Mouse (Mus musculus) forebrain, embryonic 15.5 days (tissue): ENCODE data around the gene Ngly1. TPM values are rescaled to one million over a fixed set of nuclear protein-coding genes. Genes with fewer than 3 reads are reported as not detected.
"Not testable (repeated sequence)": the region's sequence is repeated elsewhere in the genome, so short reads cannot be mapped to it uniquely, and the experiment has no call there.

ENCODE experiments used
- ATAC-seq: fragments of 200-750 bp; cut with Nextera tagmentation; replicated peaks from 2 replicates; pipeline ENCODE4 v1.8.0; 2017; ENCODE audit warnings: mild to moderate bottlenecking, moderate TSS enrichment, moderate library complexity
- H3K27ac ChIP-seq: fragments of 300-500 bp; sonication (generic); replicated peaks from 2 replicates; pipeline ENCODE4 v1.5.1; 2015; ENCODE audit warnings: mild to moderate bottlenecking, inconsistent platforms
- H3K27me3 ChIP-seq: fragments of 300-500 bp; sonication (generic); 2 replicates; pipeline ENCODE4 v1.6.1; 2015; ENCODE audit warnings: inconsistent platforms
- H3K36me3 ChIP-seq: fragments of 300-500 bp; sonication (generic); 2 replicates; pipeline ENCODE4 v1.6.1; 2015; ENCODE audit warnings: mild to moderate bottlenecking, inconsistent platforms
- H3K4me1 ChIP-seq: fragments of 300-500 bp; sonication (generic); 2 replicates; pipeline ENCODE4 v1.6.1; 2015; ENCODE audit warnings: inconsistent platforms
- H3K4me2 ChIP-seq: fragments of 300-500 bp; sonication (generic); replicated peaks from 2 replicates; pipeline ENCODE4 v1.6.1; 2015; ENCODE audit warnings: mild to moderate bottlenecking, inconsistent platforms
- H3K4me3 ChIP-seq: fragments of 300-500 bp; sonication (generic); 2 replicates; pipeline ENCODE4 v1.5.1; 2015; ENCODE audit warnings: mild to moderate bottlenecking, inconsistent platforms
- H3K9ac ChIP-seq: fragments of 300-500 bp; sonication (generic); replicated peaks from 2 replicates; pipeline ENCODE4 v1.6.1; 2015; ENCODE audit warnings: mild to moderate bottlenecking, inconsistent platforms
- H3K9me3 ChIP-seq: fragments of 300-500 bp; sonication (generic); 2 replicates; pipeline ENCODE4 v1.6.1; 2016; ENCODE audit warnings: inconsistent platforms
- WGBS: fragments of 180-500 bp; shearing (Covaris S2); methylation state at CpG from one replicate; pipeline ENCODE4 v1.1.7; 2015; ENCODE audit warnings: mixed read lengths; 5-methylcytosine and 5-hydroxymethylcytosine counted together
- polyA plus RNA-seq: library from polyadenylated mRNA; unstranded; fragments of >200 nt; fragmentation: Nextera tagmentation; extraction: Ambion mirVana; gene quantifications from 2 replicates; pipeline ENCODE4 v1.2.1, GENCODE M21; 2015

Gene Ngly1
- polyA plus RNA-seq, 1 experiment from 2014 or later: 26.4 TPM

DNA sequence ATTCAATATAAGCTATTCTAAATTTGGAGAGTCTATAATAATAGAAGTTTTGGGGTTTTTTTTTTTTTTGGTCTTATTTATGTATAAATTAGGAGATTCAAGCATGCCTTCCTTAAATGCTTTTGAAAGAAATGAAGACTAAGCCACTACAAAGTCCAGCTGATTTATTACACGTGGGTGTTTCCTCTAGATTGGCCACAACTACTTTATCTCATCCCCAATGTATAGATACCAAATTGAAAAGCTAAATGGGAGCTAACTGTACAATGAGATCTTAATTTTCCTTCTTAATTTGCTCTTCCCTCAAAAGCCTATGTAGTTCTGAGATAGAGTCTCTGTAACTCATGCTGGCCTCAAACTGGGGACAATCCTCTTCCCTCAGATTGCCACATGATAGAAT lies 63.5 kb downstream of the Ngly1 start:
- H3K9me3 ChIP-seq: no peaks in the 10 kb centered on the region
- no peak overlapping the region for H3K9ac ChIP-seq
- no peak overlapping the region for H3K4me2 ChIP-seq
- no peak overlapping the region for H3K4me3 ChIP-seq
- 59% methylated on average over 1 of the region's 1 CpGs for WGBS
- H3K27ac ChIP-seq: no peak overlapping the region
- H3K4me1 ChIP-seq: peaks cover 7% of the 10 kb centered on the region; the same call in 1 of the 2 replicates
- no peaks in the 10 kb centered on the region for H3K27me3 ChIP-seq
- no peak for ATAC-seq
- H3K36me3 ChIP-seq: no peaks in the 10 kb centered on the region

DNA sequence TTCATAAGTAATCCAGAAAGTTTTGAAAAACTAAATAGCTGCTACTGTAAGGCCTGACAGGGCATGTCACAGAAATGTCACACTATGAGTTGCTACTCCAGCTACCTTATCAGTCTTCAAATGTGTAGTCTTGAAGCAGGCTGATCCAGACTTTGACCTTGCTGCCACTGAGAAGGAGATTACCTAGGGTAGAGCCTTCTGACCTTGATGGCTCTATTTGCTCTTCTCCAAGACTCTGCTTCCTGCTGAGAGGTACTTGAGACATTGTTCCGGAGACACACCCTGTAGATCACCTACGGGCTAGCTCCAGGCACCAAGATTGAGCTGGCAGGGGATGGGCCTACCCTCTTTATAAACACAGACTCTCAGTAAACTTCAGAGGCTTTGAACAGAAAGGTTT lies 64.0 kb downstream of the Ngly1 start:
- not testable (repeated sequence) for H3K36me3 ChIP-seq, H3K9ac ChIP-seq, H3K4me1 ChIP-seq, ATAC-seq, H3K4me2 ChIP-seq, H3K27ac ChIP-seq, H3K9me3 ChIP-seq, H3K27me3 ChIP-seq, H3K4me3 ChIP-seq
- WGBS: 87% methylated on average over 2 of the region's 2 CpGs

DNA sequence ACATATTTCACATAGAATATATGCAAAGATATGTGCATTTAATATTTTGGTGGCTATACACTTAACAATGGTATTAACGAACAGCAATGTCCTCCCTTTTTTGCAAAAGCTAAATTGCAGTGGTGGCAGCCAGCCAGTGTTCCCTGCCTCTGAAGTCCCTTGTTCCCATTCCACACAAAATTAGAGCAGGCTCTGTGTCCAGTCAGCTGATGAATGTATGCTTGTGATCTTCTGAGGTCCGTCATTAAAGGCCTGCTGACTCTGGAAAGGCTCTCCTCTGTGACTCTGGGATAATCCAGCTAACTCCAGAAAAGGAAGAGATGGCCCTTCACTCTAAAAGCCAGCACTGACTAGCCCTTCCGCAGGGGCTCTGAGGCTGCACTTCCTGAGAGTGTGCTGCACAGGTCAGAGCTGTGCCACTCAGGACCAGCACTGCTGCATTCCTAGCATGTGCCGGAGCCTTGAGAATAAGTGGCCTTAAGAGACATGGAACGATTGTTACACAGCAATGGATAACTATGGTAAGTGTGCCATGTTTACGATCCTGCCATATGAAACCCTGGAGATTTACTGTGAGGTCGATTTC lies 64.9 kb downstream of the Ngly1 start:
- Histone ChIP-seq H3K9me3 (no peaks in the 10 kb centered on the region), H3K4me3 (no peak overlapping the region), H3K4me2 (no peak overlapping the region), H3K27me3 (no peaks in the 10 kb centered on the region), H3K36me3 (no peaks in the 10 kb centered on the region), H3K27ac (no peak overlapping the region), H3K4me1 (peaks cover 7% of the 10 kb centered on the region; the same call in 1 of the 2 replicates), H3K9ac (no peak overlapping the region)
- no peak; the same call in 1 of the 2 replicates for ATAC-seq
- whole genome bisulfite sequencing: 62% methylated on average over 7 of the region's 7 CpGs

DNA sequence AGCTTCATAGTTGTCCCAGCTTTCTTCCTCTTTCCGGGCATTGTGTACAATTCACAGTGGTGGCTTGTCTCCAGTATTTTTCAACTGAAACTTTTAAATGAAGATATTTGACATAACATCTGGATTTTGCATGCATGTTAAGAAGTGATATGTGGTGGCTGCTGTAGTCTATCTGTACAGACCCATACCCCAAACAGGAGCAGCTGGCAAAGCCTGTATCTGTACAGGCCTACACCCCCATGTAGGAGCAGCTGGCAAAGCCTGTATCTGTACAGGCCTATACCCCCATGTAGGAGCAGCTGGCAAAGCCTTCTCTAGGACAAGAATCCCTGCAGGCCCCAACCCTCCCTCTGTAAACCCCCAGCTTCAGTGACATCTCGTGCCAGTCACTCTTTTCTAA lies 65.8 kb downstream of the Ngly1 start:
- WGBS: 81% methylated on average over 2 of the region's 2 CpGs
- 0 out of 2 replicates have a peak, but pooled peaks have one; percentile 35 for ATAC-seq
- H3K9ac ChIP-seq: no peak overlapping the region
- no peak overlapping the region for H3K4me2 ChIP-seq
- H3K4me1 ChIP-seq: peaks cover 7% of the 10 kb centered on the region; the same call in 1 of the 2 replicates
- no peak overlapping the region for H3K4me3 ChIP-seq
- no peaks in the 10 kb centered on the region for H3K36me3 ChIP-seq
- H3K9me3 ChIP-seq: no peaks in the 10 kb centered on the region
- no peaks in the 10 kb centered on the region for H3K27me3 ChIP-seq
- H3K27ac ChIP-seq: no peak overlapping the region

- peaks cover 4% of the 10 kb centered on the region; the same call in 1 of the 2 replicates for H3K4me1 ChIP-seq
- H3K4me3 ChIP-seq: no peak overlapping the region
- no peak overlapping the region for H3K27ac ChIP-seq
- no peaks in the 10 kb centered on the region for H3K36me3 ChIP-seq
- no peaks in the 10 kb centered on the region for H3K27me3 ChIP-seq
- WGBS: 66% methylated on average over 1 of the region's 1 CpGs
- H3K9ac ChIP-seq: no peak overlapping the region
- H3K9me3 ChIP-seq: no peaks in the 10 kb centered on the region
- no peak for ATAC-seq
- H3K4me2 ChIP-seq: no peak overlapping the region
These were observed 67.6 kb downstream of the Ngly1 start for GRCm38 (mm10) chr14:16316715-16317114.

DNA sequence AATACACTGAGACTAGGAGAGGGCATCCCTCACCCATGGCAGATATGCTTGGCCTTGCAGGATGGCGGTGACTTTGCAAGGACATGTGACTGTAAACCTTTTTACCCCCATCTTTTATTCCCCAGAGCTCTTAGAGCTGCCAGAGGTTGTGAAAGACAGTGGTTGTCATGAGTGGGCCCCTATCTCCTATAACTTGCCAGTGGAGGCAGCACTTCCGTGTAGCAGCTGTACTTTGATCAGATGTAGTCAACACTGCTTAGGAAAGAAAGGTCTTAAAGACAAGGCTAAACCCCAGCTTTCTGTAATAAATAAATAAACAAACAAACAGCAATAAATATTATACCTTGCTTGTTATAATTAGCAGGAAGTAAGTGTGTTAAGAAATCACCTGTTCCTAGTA lies 70.7 kb downstream of the Ngly1 start:
- Histone ChIP-seq H3K36me3 (no peaks in the 10 kb centered on the region), H3K27me3 (no peaks in the 10 kb centered on the region), H3K4me1 (no peaks in the 10 kb centered on the region), H3K9ac (no peak overlapping the region), H3K27ac (no peak overlapping the region), H3K4me2 (no peak overlapping the region), H3K4me3 (no peak overlapping the region), H3K9me3 (no peaks in the 10 kb centered on the region)
- 86% methylated on average over 2 of the region's 2 CpGs for WGBS
- no peak for ATAC-seq

DNA sequence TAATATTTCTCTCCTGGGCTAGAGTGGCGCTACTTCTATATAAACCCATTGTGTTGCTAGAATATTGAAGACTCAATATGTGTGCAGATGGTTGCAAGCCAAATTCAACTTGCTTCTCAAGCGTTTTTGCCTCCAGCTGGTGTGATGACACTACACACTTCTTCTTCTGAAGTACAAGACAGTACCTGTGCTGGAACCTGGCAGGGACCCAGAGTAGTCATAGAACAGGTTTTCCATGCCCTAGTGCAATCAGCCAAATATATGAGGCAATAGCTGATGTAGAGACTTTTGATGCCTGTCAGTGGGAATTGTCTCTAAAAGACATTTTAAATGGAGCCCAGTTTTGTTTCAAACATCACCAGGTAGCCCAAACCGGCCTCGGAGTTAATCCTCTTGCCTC lies 75.3 kb downstream of the Ngly1 start:
- Histone ChIP-seq H3K27ac (no peak overlapping the region), H3K4me1 (no peaks in the 10 kb centered on the region), H3K4me2 (no peak overlapping the region), H3K9ac (no peak overlapping the region), H3K9me3 (no peaks in the 10 kb centered on the region), H3K27me3 (no peaks in the 10 kb centered on the region), H3K36me3 (no peaks in the 10 kb centered on the region), H3K4me3 (no peak overlapping the region)
- 79% methylated on average over 4 of the region's 4 CpGs for WGBS
- ATAC-seq: no peak

DNA sequence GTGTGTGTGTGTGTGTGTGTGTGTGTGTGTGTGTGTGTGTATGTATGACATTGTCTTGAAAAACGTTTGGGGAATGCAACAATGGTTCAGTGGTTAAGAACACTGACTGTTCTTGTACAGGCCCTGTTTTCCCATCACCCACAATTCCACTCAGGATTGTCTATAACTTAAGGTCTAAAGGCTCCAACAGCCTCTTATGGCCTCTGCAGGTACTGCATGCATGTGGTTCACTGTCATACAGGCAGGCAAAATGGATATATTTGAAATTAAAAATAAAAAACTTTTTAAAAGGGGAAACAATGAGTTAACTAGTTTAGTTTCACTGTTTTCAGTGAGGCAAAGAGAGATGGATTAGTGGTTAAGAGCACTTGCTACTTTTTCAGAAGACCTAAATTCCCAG lies 76.1 kb downstream of the Ngly1 start:
- WGBS: 50% methylated on average over 1 of the region's 1 CpGs
- no peak for ATAC-seq
- Histone ChIP-seq H3K36me3 (no peaks in the 10 kb centered on the region), H3K27me3 (no peaks in the 10 kb centered on the region), H3K9ac (no peak overlapping the region), H3K4me1 (no peaks in the 10 kb centered on the region), H3K27ac (no peak overlapping the region), H3K9me3 (no peaks in the 10 kb centered on the region), H3K4me2 (no peak overlapping the region), H3K4me3 (no peak overlapping the region)

- no peaks in the 10 kb centered on the region for H3K27me3 ChIP-seq
- no peak overlapping the region for H3K4me3 ChIP-seq
- H3K27ac ChIP-seq: no peak overlapping the region
- no peaks in the 10 kb centered on the region for H3K9me3 ChIP-seq
- no peaks in the 10 kb centered on the region for H3K4me1 ChIP-seq
- ATAC-seq: no peak
- H3K9ac ChIP-seq: no peak overlapping the region
- 4% methylated on average over 2 of the region's 2 CpGs for WGBS
- H3K4me2 ChIP-seq: no peak overlapping the region
- no peaks in the 10 kb centered on the region for H3K36me3 ChIP-seq
These were observed 79.5 kb downstream of the Ngly1 start for GRCm38 (mm10) chr14:16328531-16328930.

GRCm38 (mm10) chr14:16328959-16329480 lies 79.9 kb downstream of the Ngly1 start:
- Histone ChIP-seq H3K27me3 (no peaks in the 10 kb centered on the region), H3K9me3 (no peaks in the 10 kb centered on the region), H3K36me3 (no peaks in the 10 kb centered on the region), H3K27ac (no peak overlapping the region), H3K4me2 (no peak overlapping the region), H3K4me1 (no peaks in the 10 kb centered on the region), H3K4me3 (no peak overlapping the region), H3K9ac (no peak overlapping the region)
- 12% methylated on average over 5 of the region's 5 CpGs for WGBS
- ATAC-seq: no peak

DNA sequence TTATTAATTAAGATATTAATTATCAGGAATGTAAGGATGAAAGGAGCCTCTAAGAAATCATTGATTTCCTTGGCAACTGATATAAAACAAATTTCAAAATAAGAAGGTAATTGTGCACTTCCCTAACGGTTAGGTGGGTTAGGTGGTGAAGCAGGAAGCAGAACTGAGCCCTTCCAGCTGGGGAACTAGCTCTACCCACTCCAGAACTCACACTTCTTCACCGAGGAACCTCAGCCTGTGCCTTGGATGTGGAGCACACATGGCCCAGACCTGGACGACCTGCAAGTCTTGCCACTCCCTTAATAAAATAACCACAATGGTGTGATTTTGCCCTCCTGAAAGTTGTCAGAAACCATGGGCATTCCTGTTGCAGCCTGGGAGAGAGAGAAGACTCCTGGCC lies 80.7 kb downstream of the Ngly1 start:
- Histone ChIP-seq H3K36me3 (no peaks in the 10 kb centered on the region), H3K9me3 (no peaks in the 10 kb centered on the region), H3K4me2 (no peak overlapping the region), H3K27me3 (no peaks in the 10 kb centered on the region), H3K9ac (no peak overlapping the region), H3K4me3 (no peak overlapping the region), H3K27ac (no peak overlapping the region), H3K4me1 (no peaks in the 10 kb centered on the region)
- WGBS: 74% methylated on average over 3 of the region's 3 CpGs
- ATAC-seq: no peak

- H3K36me3 ChIP-seq: no peaks in the 10 kb centered on the region
- no peak overlapping the region for H3K27ac ChIP-seq
- no peak overlapping the region for H3K4me3 ChIP-seq
- 88% methylated on average over 3 of the region's 3 CpGs for WGBS
- H3K9me3 ChIP-seq: no peaks in the 10 kb centered on the region
- H3K9ac ChIP-seq: no peak overlapping the region
- H3K27me3 ChIP-seq: no peaks in the 10 kb centered on the region
- ATAC-seq: 0 out of 2 replicates have a peak, but pooled peaks have one; percentile 48
- no peaks in the 10 kb centered on the region for H3K4me1 ChIP-seq
- no peak overlapping the region for H3K4me2 ChIP-seq
These were observed 85.2 kb downstream of the Ngly1 start for GRCm38 (mm10) chr14:16334260-16334659.

GRCm38 (mm10) chr14:16335835-16336417 lies 86.8 kb downstream of the Ngly1 start:
- ATAC-seq: no peak

More at GRCm38 (mm10) chr14:16335835-16336417, 86.8 kb downstream of the Ngly1 start:
- Histone ChIP-seq H3K27ac (no peak overlapping the region), H3K9ac (no peak overlapping the region), H3K4me1 (no peaks in the 10 kb centered on the region), H3K36me3 (no peaks in the 10 kb centered on the region), H3K4me3 (no peak overlapping the region), H3K4me2 (no peak overlapping the region), H3K9me3 (no peaks in the 10 kb centered on the region), H3K27me3 (no peaks in the 10 kb centered on the region)
- WGBS: 72% methylated on average over 3 of the region's 3 CpGs
